Mouse (Mus musculus): ENCODE data around the gene Gm10563. TPM values are rescaled to one million over a fixed set of nuclear protein-coding genes. Genes with fewer than 3 reads are reported as not detected.

The Gm10563 gene
- polyA plus RNA-seq, 1 experiment from 2014 or later = not detected

DNA sequence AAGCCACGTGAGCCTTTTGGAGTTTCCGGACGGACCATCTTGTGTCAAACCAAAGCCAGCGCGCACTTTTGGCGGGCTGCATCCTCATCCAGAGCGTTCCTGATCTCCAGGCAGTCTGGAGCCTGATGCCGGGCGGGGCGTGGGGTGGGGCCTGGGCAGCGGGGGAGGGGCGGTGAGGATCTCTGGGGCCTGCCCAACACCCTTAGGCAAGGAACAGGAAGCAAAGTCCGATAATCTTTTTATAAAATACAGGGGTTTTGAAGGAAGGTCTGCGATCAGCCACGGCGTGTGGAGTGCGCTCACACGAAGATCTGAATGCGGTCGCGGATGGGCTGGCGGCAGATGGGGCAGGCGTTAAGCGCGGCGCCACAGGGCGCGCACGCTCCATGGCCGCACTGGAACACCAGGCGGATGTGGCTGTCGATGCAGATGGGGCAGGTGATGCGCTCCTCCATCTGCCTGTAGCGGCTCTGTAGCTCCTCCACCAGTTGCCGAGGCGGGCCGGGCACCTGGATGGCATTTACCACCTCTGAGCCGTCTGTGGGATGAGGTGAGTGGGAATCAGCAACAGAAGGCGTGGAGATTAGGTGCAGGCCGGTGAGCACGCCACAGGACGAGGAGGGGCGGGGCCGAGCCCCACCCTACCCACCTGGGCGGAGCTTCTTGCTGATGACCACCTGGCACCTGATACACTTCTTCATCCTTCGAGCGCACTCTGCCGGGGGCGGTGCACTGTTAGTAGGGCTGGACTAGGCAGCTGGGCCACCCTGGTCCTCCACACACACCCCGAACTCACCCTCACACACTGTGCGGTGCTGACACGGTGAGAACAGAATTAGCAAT lies 9.5 kb upstream of the Gm10563 start:
- no peak overlapping the region for H3K27ac ChIP-seq (replicated peaks; ENCODE audit: low read depth, low read length)
- no peaks in the 10 kb centered on the region for H3K9me3 ChIP-seq (ENCODE audit: control insufficient read depth, low read length)
- H3K4me3 ChIP-seq (replicated peaks; ENCODE audit: low read depth, low read length) = peak overlapping the region; percentile 24
- peak overlapping the region; percentile 36 for H3K9ac ChIP-seq (replicated peaks; ENCODE audit: low read length)
- peak; percentile 51 for DNase-seq
- H3K4me1 ChIP-seq (ENCODE audit: control insufficient read depth, insufficient read depth, low read length) = peaks cover 24% of the 10 kb centered on the region
- H3K36me3 ChIP-seq (ENCODE audit: control insufficient read depth, insufficient read depth, low read length) = peaks cover 61% of the 10 kb centered on the region
- ATAC-seq (ENCODE audit: low FRiP score, low TSS enrichment) = 0 out of 2 replicates have a peak, but pooled peaks have one; percentile 5
- WGBS = 3% methylated on average over 52 of the region's 52 CpGs
- peak overlapping the region; percentile 50 for H3K4me2 ChIP-seq (ENCODE audit: low read length)
- H3K27me3 ChIP-seq (ENCODE audit: control insufficient read depth, insufficient read depth, low read length) = peaks cover 54% of the 10 kb centered on the region

DNA sequence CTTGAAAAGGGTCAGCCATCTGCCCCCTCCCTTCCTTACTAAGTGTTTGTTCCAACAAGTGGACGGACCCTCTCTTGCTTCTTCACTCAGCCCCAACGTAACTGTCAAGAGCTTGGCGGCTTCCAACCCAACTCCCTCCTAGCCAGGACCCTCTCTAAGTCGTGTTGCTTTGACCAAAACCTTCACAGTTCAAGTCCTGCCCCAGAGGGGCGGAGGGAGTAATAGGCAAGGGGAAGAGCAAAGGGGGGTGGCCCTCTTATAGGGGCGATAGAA lies 8.9 kb upstream of the Gm10563 start:
- H3K27ac ChIP-seq (replicated peaks; ENCODE audit: low read depth, low read length) = no peak overlapping the region
- H3K4me2 ChIP-seq (ENCODE audit: low read length) = peak overlapping the region; percentile 50; the same call in 1 of the 2 replicates
- H3K27me3 ChIP-seq (ENCODE audit: control insufficient read depth, insufficient read depth, low read length) = peaks cover 54% of the 10 kb centered on the region
- no peaks in the 10 kb centered on the region for H3K9me3 ChIP-seq (ENCODE audit: control insufficient read depth, low read length)
- under 1% methylated on average over 6 of the region's 6 CpGs for WGBS
- H3K9ac ChIP-seq (replicated peaks; ENCODE audit: low read length) = no peak overlapping the region
- ATAC-seq (ENCODE audit: low FRiP score, low TSS enrichment) (no peak), DNase-seq (no peak)
- peaks cover 24% of the 10 kb centered on the region for H3K4me1 ChIP-seq (ENCODE audit: control insufficient read depth, insufficient read depth, low read length)
- H3K4me3 ChIP-seq (replicated peaks; ENCODE audit: low read depth, low read length) = peak overlapping the region; percentile 24; the same call in 1 of the 2 replicates
- H3K36me3 ChIP-seq (ENCODE audit: control insufficient read depth, insufficient read depth, low read length) = peaks cover 62% of the 10 kb centered on the region

DNA sequence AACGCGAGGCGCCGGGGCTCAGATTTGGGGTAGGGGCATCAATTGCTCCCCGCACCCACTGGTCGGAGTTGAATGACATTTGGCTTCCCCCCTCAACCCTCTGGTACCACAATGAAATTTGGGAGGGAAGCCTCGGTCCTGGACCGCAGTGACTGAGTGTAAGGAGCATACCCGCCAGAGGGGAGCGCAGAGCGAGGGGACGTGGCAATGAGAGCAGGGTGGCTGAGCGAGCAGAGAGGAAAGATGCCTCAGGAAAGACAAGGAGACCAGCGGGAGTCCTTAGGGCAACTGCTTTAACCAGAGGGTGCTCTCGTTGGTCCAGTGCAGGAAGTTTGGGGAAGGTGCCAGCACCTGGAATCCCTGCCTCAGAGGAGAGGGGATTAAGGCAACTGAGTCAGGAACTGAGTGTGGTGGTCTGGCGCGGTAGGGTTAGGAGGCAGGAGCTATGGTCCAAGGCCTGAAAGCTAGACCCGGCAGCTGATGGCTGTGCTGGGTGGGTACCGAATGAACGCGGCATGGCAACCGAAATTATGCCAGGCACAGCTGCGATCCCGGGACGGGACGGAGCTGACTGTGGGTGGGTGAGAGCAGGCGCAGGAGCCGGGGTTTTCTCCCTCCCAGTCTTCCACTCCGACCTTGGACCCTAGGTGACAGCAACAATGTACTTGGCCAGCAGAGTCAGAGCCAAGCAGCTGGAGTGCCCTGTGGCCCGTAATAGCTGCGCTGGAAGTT lies 8.4 kb upstream of the Gm10563 start:
- H3K27me3 ChIP-seq (ENCODE audit: control insufficient read depth, insufficient read depth, low read length) = peaks cover 54% of the 10 kb centered on the region
- no peaks in the 10 kb centered on the region for H3K9me3 ChIP-seq (ENCODE audit: control insufficient read depth, low read length)
- ATAC-seq (ENCODE audit: low FRiP score, low TSS enrichment) = peak; percentile 39; the same call in 1 of the 2 replicates
- WGBS = 2% methylated on average over 31 of the region's 31 CpGs
- H3K4me2 ChIP-seq (ENCODE audit: low read length) = peak overlapping the region; percentile 67
- H3K36me3 ChIP-seq (ENCODE audit: control insufficient read depth, insufficient read depth, low read length) = peaks cover 63% of the 10 kb centered on the region
- H3K9ac ChIP-seq (replicated peaks; ENCODE audit: low read length) = peak overlapping the region; percentile 49
- DNase-seq = peak; percentile 58
- peaks cover 24% of the 10 kb centered on the region for H3K4me1 ChIP-seq (ENCODE audit: control insufficient read depth, insufficient read depth, low read length)
- no peak overlapping the region for H3K27ac ChIP-seq (replicated peaks; ENCODE audit: low read depth, low read length)
- H3K4me3 ChIP-seq (replicated peaks; ENCODE audit: low read depth, low read length) = peak overlapping the region; percentile 30

DNA sequence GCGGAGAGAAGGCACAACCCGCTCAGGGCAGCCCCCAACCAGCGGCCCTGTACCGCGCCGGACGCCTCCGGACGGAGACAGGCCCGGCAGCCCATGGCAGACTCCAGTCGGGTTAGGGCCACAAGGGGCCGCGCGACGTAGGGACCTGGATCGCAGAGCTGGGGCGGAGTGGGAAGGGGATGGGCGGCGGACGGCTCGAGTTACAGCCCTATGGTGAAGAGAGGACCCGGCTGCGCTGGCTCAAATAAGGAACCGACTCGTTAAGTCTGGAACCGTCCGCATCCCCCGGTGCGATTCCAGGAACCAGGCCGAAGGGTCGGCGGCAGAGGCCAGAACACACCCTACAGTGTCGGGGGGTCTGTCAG lies 7.9 kb upstream of the Gm10563 start, which contains the start of gene Mmp23:
Gene Mmp23, minus strand, starts transcription at position 299 of the 365 bp plus-strand sequence.
- Histone ChIP-seq H3K9me3 (ENCODE audit: control insufficient read depth, low read length) (no peaks in the 10 kb centered on the region), H3K36me3 (ENCODE audit: control insufficient read depth, insufficient read depth, low read length) (peaks cover 63% of the 10 kb centered on the region), H3K27me3 (ENCODE audit: control insufficient read depth, insufficient read depth, low read length) (peaks cover 54% of the 10 kb centered on the region), H3K4me2 (ENCODE audit: low read length) (peak within 1 kb of the TSS; percentile 67), H3K4me3 (replicated peaks; ENCODE audit: low read depth, low read length) (peak within 1 kb of the TSS; percentile 30), H3K4me1 (ENCODE audit: control insufficient read depth, insufficient read depth, low read length) (peaks cover 24% of the 10 kb centered on the region), H3K27ac (replicated peaks; ENCODE audit: low read depth, low read length) (no peak within 1 kb of the TSS), H3K9ac (replicated peaks; ENCODE audit: low read length) (peak within 1 kb of the TSS; percentile 49)
- under 1% methylated on average over 33 of the region's 33 CpGs for WGBS
- DNase-seq (peak; percentile 64), ATAC-seq (ENCODE audit: low FRiP score, low TSS enrichment) (peak; percentile 31; the same call in 1 of the 2 replicates)

DNA sequence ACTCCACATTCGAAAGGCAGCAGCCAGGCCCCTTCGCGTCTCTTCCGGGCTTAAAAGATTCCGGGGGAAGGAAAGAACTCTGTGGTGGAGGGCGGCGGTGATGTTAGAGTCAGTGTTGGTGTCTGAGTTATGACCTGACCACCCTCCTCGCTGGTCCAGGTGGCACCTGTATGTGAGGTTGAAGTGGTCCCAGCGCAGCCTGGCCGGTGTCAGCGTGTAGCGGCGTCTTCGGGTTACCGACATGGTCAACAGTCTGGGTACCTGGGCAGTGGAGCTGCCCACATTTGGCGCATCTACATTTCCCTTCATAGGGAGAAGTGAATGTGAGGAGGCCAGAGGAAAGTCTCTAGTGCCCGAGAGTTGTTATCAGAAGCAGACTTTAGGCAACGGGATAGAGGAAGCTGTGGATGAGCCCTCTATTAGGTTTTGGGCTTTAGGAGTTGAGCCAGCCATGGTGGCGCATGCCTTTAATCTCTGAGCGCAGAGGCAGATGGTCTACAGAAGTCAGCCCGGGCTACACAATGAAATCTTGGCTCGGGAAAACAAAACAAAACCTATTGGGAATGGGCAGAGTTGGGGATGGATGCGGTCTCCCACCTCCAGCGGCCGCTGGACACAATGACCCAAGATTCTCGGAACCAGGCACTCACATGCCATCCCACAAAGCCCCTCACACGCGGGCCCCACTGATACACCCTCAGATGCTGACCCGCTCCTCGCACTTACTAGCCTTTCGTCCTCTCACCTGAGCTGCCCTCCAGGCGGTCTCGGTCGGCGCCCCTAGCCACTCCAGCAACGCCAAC lies 7.3 kb upstream of the Gm10563 start:
- no peak overlapping the region for H3K27ac ChIP-seq (replicated peaks; ENCODE audit: low read depth, low read length)
- peak overlapping the region; percentile 30 for H3K4me3 ChIP-seq (replicated peaks; ENCODE audit: low read depth, low read length)
- peaks cover 54% of the 10 kb centered on the region for H3K27me3 ChIP-seq (ENCODE audit: control insufficient read depth, insufficient read depth, low read length)
- H3K4me2 ChIP-seq (ENCODE audit: low read length) = peak overlapping the region; percentile 67
- WGBS = 16% methylated on average over 36 of the region's 36 CpGs
- DNase-seq (peak; percentile 30), ATAC-seq (ENCODE audit: low FRiP score, low TSS enrichment) (no peak)
- H3K36me3 ChIP-seq (ENCODE audit: control insufficient read depth, insufficient read depth, low read length) = peaks cover 66% of the 10 kb centered on the region
- H3K4me1 ChIP-seq (ENCODE audit: control insufficient read depth, insufficient read depth, low read length) = peaks cover 24% of the 10 kb centered on the region
- H3K9ac ChIP-seq (replicated peaks; ENCODE audit: low read length) = peak overlapping the region; percentile 49
- H3K9me3 ChIP-seq (ENCODE audit: control insufficient read depth, low read length) = no peaks in the 10 kb centered on the region

DNA sequence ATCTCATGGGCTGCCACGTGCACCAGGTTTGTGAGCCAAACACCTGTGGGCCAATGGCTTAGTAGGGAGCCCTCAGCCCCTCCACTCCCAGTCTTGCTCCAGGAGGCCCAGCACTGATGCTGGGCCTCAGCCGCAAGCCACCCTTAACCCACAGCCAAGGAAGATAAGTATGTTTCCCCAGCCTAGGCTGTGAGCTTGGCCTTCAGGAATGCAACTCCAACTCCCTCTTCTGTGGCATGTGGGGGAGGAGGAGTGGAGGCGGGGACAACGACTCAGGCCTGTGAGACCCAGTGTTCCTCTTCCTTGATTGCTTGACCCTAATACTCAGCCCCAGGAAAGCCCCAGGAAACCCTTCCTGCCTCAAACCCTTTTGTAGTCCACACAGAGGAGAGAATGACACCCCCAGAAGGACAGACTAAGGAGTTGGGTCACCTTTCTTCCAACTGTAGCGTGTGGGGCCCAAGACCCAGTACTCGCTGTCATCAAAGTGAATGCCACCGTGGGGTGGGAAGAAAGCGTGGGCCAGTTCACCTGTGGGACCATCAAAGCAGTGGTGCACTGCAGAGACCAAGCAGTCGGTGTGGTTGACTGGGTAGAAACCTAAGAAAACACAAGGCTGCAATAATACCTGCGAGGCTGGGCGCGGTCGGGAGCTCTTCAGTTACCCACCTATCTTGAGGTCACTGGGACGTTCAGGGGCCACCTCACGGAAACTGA lies 6.5 kb upstream of the Gm10563 start:
- DNase-seq (no peak), ATAC-seq (ENCODE audit: low FRiP score, low TSS enrichment) (no peak)
- H3K4me1 ChIP-seq (ENCODE audit: control insufficient read depth, insufficient read depth, low read length) = peaks cover 24% of the 10 kb centered on the region
- no peak overlapping the region for H3K4me3 ChIP-seq (replicated peaks; ENCODE audit: low read depth, low read length)
- H3K27ac ChIP-seq (replicated peaks; ENCODE audit: low read depth, low read length) = no peak overlapping the region
- no peak overlapping the region for H3K4me2 ChIP-seq (ENCODE audit: low read length)
- peaks cover 54% of the 10 kb centered on the region for H3K27me3 ChIP-seq (ENCODE audit: control insufficient read depth, insufficient read depth, low read length)
- peaks cover 67% of the 10 kb centered on the region for H3K36me3 ChIP-seq (ENCODE audit: control insufficient read depth, insufficient read depth, low read length)
- H3K9me3 ChIP-seq (ENCODE audit: control insufficient read depth, low read length) = no peaks in the 10 kb centered on the region
- H3K9ac ChIP-seq (replicated peaks; ENCODE audit: low read length) = no peak overlapping the region
- 67% methylated on average over 15 of the region's 15 CpGs for WGBS

DNA sequence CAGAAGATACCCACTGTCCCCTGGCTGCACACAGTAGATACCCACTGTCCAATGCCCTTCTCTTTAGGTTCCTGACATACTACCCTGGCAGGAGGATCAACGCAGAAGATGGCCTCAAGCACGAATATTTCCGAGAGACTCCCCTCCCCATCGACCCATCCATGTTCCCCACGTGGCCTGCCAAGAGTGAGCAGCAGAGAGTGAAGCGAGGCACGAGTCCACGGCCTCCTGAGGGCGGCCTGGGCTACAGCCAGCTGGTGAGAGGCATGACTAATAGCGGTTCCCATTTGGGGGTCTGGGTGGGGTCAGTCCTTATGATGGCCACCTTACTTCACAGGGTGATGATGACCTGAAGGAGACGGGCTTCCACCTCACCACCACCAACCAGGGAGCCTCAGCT lies 4.1 kb upstream of the Gm10563 start:
- H3K27me3 ChIP-seq (ENCODE audit: control insufficient read depth, insufficient read depth, low read length) = peaks cover 34% of the 10 kb centered on the region

DNA sequence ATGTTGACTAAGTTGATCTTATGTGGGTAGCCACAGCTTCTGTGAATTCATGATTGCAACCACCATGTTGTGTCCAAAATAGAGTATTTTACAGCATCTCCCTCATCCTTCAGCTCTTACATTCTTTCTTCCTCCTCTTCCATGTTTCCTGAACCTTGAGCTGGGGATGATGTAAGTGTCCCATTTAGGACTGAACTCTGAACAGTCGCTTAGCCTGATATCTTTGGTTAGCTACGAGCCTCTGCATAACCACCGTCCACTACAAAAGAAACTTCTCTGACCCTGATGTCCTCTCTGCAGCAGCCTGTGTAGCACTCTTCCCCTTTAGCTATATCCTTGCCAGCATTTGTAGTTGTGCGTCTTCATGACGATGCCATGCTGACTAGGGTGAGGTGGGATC lies 513 bp upstream of the Gm10563 start:
- no peak overlapping the region for H3K27ac ChIP-seq (replicated peaks; ENCODE audit: low read depth, low read length)
- H3K36me3 ChIP-seq (ENCODE audit: control insufficient read depth, insufficient read depth, low read length) = peaks cover 88% of the 10 kb centered on the region
- no peak overlapping the region for H3K4me3 ChIP-seq (replicated peaks; ENCODE audit: low read depth, low read length)
- no peak for DNase-seq
- no peaks in the 10 kb centered on the region for H3K4me1 ChIP-seq (ENCODE audit: control insufficient read depth, insufficient read depth, low read length)
- 98% methylated on average over 5 of the region's 5 CpGs for WGBS
- no peak for ATAC-seq (ENCODE audit: low FRiP score, low TSS enrichment)
- no peaks in the 10 kb centered on the region for H3K27me3 ChIP-seq (ENCODE audit: control insufficient read depth, insufficient read depth, low read length)
- H3K9ac ChIP-seq (replicated peaks; ENCODE audit: low read length) = no peak overlapping the region
- H3K9me3 ChIP-seq (ENCODE audit: control insufficient read depth, low read length) = no peaks in the 10 kb centered on the region
- no peak overlapping the region for H3K4me2 ChIP-seq (ENCODE audit: low read length)

More for the DNA sequence above, 4.1 kb upstream of the Gm10563 start:
- ATAC-seq (ENCODE audit: low FRiP score, low TSS enrichment) (no peak), DNase-seq (no peak)
- peaks cover 15% of the 10 kb centered on the region for H3K4me1 ChIP-seq (ENCODE audit: control insufficient read depth, insufficient read depth, low read length)
- H3K9ac ChIP-seq (replicated peaks; ENCODE audit: low read length) = no peak overlapping the region
- 94% methylated on average over 11 of the region's 11 CpGs for WGBS
- no peak overlapping the region for H3K27ac ChIP-seq (replicated peaks; ENCODE audit: low read depth, low read length)
- no peak overlapping the region for H3K4me2 ChIP-seq (ENCODE audit: low read length)
- H3K9me3 ChIP-seq (ENCODE audit: control insufficient read depth, low read length) = no peaks in the 10 kb centered on the region
- no peak overlapping the region for H3K4me3 ChIP-seq (replicated peaks; ENCODE audit: low read depth, low read length)
- H3K36me3 ChIP-seq (ENCODE audit: control insufficient read depth, insufficient read depth, low read length) = peaks cover 66% of the 10 kb centered on the region
